Mouse (Mus musculus): Measurements from ENCODE around the gene Meaf6. TPM values are rescaled to one million over a fixed set of nuclear protein-coding genes. Genes with fewer than 3 reads are reported as not detected.

Gene Meaf6
- total and polyA plus RNA-seq, 2 experiments from 2014 or later: 50.4 to 131 TPM

GRCm38 (mm10) chr4:125158581-125159317 is 73.8 kb downstream of the Meaf6 start:
- H3K27me3 ChIP-seq (ENCODE audit: insufficient read depth, low read length): no peaks in the 10 kb centered on the region
- no peak for TF ChIP-seq CTCF (IDR thresholded peaks at IDR 0.05; ENCODE audit: low read depth)
- DNase-seq (ENCODE audit: low spot score) (peak; percentile 79), ATAC-seq (peak; percentile 71)
- H3K36me3 ChIP-seq (ENCODE audit: insufficient read depth, low read length): no peaks in the 10 kb centered on the region
- 41% methylated on average over 20 of the region's 20 CpGs for whole genome bisulfite sequencing
- no peak overlapping the region for H3K9ac ChIP-seq (replicated peaks; ENCODE audit: low read length)
- H3K4me1 ChIP-seq (ENCODE audit: insufficient read depth, low read length): no peaks in the 10 kb centered on the region
- H3K4me3 ChIP-seq (ENCODE audit: low read length): no peak overlapping the region
- H3K27ac ChIP-seq: peak overlapping the region; percentile 60; the same call in 1 of the 2 replicates
- no peaks in the 10 kb centered on the region for H3K9me3 ChIP-seq (ENCODE audit: low read length)
- no peak overlapping the region for H3K4me2 ChIP-seq (ENCODE audit: low read depth, low read length)

- no peak overlapping the region for H3K9ac ChIP-seq (replicated peaks; ENCODE audit: low read length)
- peak overlapping the region; percentile 38 for H3K4me2 ChIP-seq (ENCODE audit: low read depth, low read length)
- H3K36me3 ChIP-seq (ENCODE audit: insufficient read depth, low read length): no peaks in the 10 kb centered on the region
- DNase-seq (ENCODE audit: low spot score): peak; percentile 95
- no peaks in the 10 kb centered on the region for H3K4me1 ChIP-seq (ENCODE audit: insufficient read depth, low read length)
- WGBS: 7% methylated on average over 19 of the region's 19 CpGs
- H3K4me3 ChIP-seq (ENCODE audit: low read length): no peak overlapping the region
- no peaks in the 10 kb centered on the region for H3K27me3 ChIP-seq (ENCODE audit: insufficient read depth, low read length)
- TF ChIP-seq CTCF (IDR thresholded peaks at IDR 0.05; ENCODE audit: low read depth): peak; percentile 97
- no peak overlapping the region for H3K27ac ChIP-seq
- H3K9me3 ChIP-seq (ENCODE audit: low read length): no peaks in the 10 kb centered on the region
- ATAC-seq: peak; percentile 50; the same call in 1 of the 2 replicates
Measured at GRCm38 (mm10) chr4:125160320-125160950, 75.5 kb downstream of the Meaf6 start.

- 68% methylated on average over 10 of the region's 10 CpGs for WGBS
- Histone ChIP-seq H3K9ac (replicated peaks; ENCODE audit: low read length) (no peak overlapping the region), H3K4me1 (ENCODE audit: insufficient read depth, low read length) (no peaks in the 10 kb centered on the region), H3K27ac (no peak overlapping the region), H3K4me3 (ENCODE audit: low read length) (no peak overlapping the region), H3K4me2 (ENCODE audit: low read depth, low read length) (no peak overlapping the region), H3K9me3 (ENCODE audit: low read length) (no peaks in the 10 kb centered on the region), H3K36me3 (ENCODE audit: insufficient read depth, low read length) (no peaks in the 10 kb centered on the region), H3K27me3 (ENCODE audit: insufficient read depth, low read length) (no peaks in the 10 kb centered on the region)
- ATAC-seq (peak; percentile 18; the same call in 1 of the 2 replicates), DNase-seq (ENCODE audit: low spot score) (no peak)
- TF ChIP-seq CTCF (IDR thresholded peaks at IDR 0.05; ENCODE audit: low read depth): no peak
Measured at GRCm38 (mm10) chr4:125160951-125161331, 76.0 kb downstream of the Meaf6 start.

GRCm38 (mm10) chr4:125161392-125161791 is 76.5 kb downstream of the Meaf6 start:
- no peaks in the 10 kb centered on the region for H3K36me3 ChIP-seq (ENCODE audit: insufficient read depth, low read length)
- H3K4me3 ChIP-seq (ENCODE audit: low read length): no peak overlapping the region
- H3K4me1 ChIP-seq (ENCODE audit: insufficient read depth, low read length): no peaks in the 10 kb centered on the region
- H3K9me3 ChIP-seq (ENCODE audit: low read length): no peaks in the 10 kb centered on the region
- H3K9ac ChIP-seq (replicated peaks; ENCODE audit: low read length): no peak overlapping the region
- no peak for TF ChIP-seq CTCF (IDR thresholded peaks at IDR 0.05; ENCODE audit: low read depth)
- 24% methylated on average over 8 of the region's 8 CpGs for WGBS
- peak; percentile 49 for DNase-seq (ENCODE audit: low spot score)
- peak; percentile 33 for ATAC-seq
- no peaks in the 10 kb centered on the region for H3K27me3 ChIP-seq (ENCODE audit: insufficient read depth, low read length)
- H3K27ac ChIP-seq: no peak overlapping the region
- H3K4me2 ChIP-seq (ENCODE audit: low read depth, low read length): no peak overlapping the region

- no peak overlapping the region for H3K4me2 ChIP-seq (ENCODE audit: low read depth, low read length)
- H3K27me3 ChIP-seq (ENCODE audit: insufficient read depth, low read length): no peaks in the 10 kb centered on the region
- no peak overlapping the region for H3K4me3 ChIP-seq (ENCODE audit: low read length)
- no peaks in the 10 kb centered on the region for H3K9me3 ChIP-seq (ENCODE audit: low read length)
- H3K27ac ChIP-seq: no peak overlapping the region
- 65% methylated on average over 7 of the region's 7 CpGs for WGBS
- no peaks in the 10 kb centered on the region for H3K4me1 ChIP-seq (ENCODE audit: insufficient read depth, low read length)
- ATAC-seq: no peak
- DNase-seq (ENCODE audit: low spot score): no peak
- no peak for TF ChIP-seq CTCF (IDR thresholded peaks at IDR 0.05; ENCODE audit: low read depth)
- H3K36me3 ChIP-seq (ENCODE audit: insufficient read depth, low read length): no peaks in the 10 kb centered on the region
- no peak overlapping the region for H3K9ac ChIP-seq (replicated peaks; ENCODE audit: low read length)
Measured at GRCm38 (mm10) chr4:125162701-125163100, 77.8 kb downstream of the Meaf6 start.

Other genes with a start within 250 kb of the Meaf6 start
- 52.9 and 76.1 TPM in 2 replicates for gene Yrdc, start 234.5 kb upstream of the Meaf6 start, total RNA-seq (2014; rRNA removed)
- gene Yrdc, start 234.5 kb upstream of the Meaf6 start, polyA plus RNA-seq (2015; fragmentation: Nextera tagmentation; extraction: Ambion mirVana): 47.0 and 52.9 TPM in 2 replicates
- 206 and 212 TPM in 2 replicates for gene 1110065P20Rik, start 233.9 kb upstream of the Meaf6 start, total RNA-seq (2014; rRNA removed)
- 143 and 152 TPM in 2 replicates for gene 1110065P20Rik, start 233.9 kb upstream of the Meaf6 start, polyA plus RNA-seq (2015; fragmentation: Nextera tagmentation; extraction: Ambion mirVana)
- 52.3 and 56.9 TPM in 2 replicates for gene Maneal, start 223.0 kb upstream of the Meaf6 start, total RNA-seq (2014; rRNA removed)
- 9.4 and 9.6 TPM in 2 replicates for gene Maneal, start 223.0 kb upstream of the Meaf6 start, polyA plus RNA-seq (2015; fragmentation: Nextera tagmentation; extraction: Ambion mirVana)
- 28.4 and 49.6 TPM in 2 replicates for gene Epha10, start 204.2 kb upstream of the Meaf6 start, total RNA-seq (2014; rRNA removed)
- gene Epha10, start 204.2 kb upstream of the Meaf6 start, polyA plus RNA-seq (2015; fragmentation: Nextera tagmentation; extraction: Ambion mirVana): 13.7 and 14.2 TPM in 2 replicates
- 12.8 and 15.5 TPM in 2 replicates for gene 9930104L06Rik, start 148.1 kb upstream of the Meaf6 start, total RNA-seq (2014; rRNA removed)
- 9.3 and 9.4 TPM in 2 replicates for gene 9930104L06Rik, start 148.1 kb upstream of the Meaf6 start, polyA plus RNA-seq (2015; fragmentation: Nextera tagmentation; extraction: Ambion mirVana)
- 10.8 and 17.1 TPM in 2 replicates for gene Cdca8, start 145.8 kb upstream of the Meaf6 start, total RNA-seq (2014; rRNA removed)
- gene Cdca8, start 145.8 kb upstream of the Meaf6 start, polyA plus RNA-seq (2015; fragmentation: Nextera tagmentation; extraction: Ambion mirVana): 28.9 and 35.1 TPM in 2 replicates
- 0.36 and 13.6 TPM in 2 replicates for gene Rspo1, start 98.7 kb upstream of the Meaf6 start, total RNA-seq (2014; rRNA removed)
- gene Rspo1, start 98.7 kb upstream of the Meaf6 start, polyA plus RNA-seq (2015; fragmentation: Nextera tagmentation; extraction: Ambion mirVana): 0.74 and 0.95 TPM in 2 replicates
- 22.5 and 26.0 TPM in 2 replicates for gene Gnl2, start 68.5 kb upstream of the Meaf6 start, total RNA-seq (2014; rRNA removed)
- 70.2 and 77.6 TPM in 2 replicates for gene Gnl2, start 68.5 kb upstream of the Meaf6 start, polyA plus RNA-seq (2015; fragmentation: Nextera tagmentation; extraction: Ambion mirVana)
- 0.73 and 2.4 TPM in 2 replicates for gene Dnali1, start 19.4 kb upstream of the Meaf6 start, total RNA-seq (2014; rRNA removed)
- 1.4 and 1.5 TPM in 2 replicates for gene Dnali1, start 19.4 kb upstream of the Meaf6 start, polyA plus RNA-seq (2015; fragmentation: Nextera tagmentation; extraction: Ambion mirVana)
- gene Snip1, start 18.5 kb upstream of the Meaf6 start, total RNA-seq (2014; rRNA removed): 29.2 and 35.0 TPM in 2 replicates
- gene Snip1, start 18.5 kb upstream of the Meaf6 start, polyA plus RNA-seq (2015; fragmentation: Nextera tagmentation; extraction: Ambion mirVana): 15.7 and 16.3 TPM in 2 replicates
- gene Zc3h12a, start 42.7 kb downstream of the Meaf6 start, total RNA-seq (2014; rRNA removed): not detected in 2 replicates
- 0.16 and 0.31 TPM in 2 replicates for gene Zc3h12a, start 42.7 kb downstream of the Meaf6 start, polyA plus RNA-seq (2015; fragmentation: Nextera tagmentation; extraction: Ambion mirVana)

Data from hindbrain, postnatal 0 days (tissue).